8 mouse cellular contexts compared by ENCODE assay signal in the genomic region with DNA sequence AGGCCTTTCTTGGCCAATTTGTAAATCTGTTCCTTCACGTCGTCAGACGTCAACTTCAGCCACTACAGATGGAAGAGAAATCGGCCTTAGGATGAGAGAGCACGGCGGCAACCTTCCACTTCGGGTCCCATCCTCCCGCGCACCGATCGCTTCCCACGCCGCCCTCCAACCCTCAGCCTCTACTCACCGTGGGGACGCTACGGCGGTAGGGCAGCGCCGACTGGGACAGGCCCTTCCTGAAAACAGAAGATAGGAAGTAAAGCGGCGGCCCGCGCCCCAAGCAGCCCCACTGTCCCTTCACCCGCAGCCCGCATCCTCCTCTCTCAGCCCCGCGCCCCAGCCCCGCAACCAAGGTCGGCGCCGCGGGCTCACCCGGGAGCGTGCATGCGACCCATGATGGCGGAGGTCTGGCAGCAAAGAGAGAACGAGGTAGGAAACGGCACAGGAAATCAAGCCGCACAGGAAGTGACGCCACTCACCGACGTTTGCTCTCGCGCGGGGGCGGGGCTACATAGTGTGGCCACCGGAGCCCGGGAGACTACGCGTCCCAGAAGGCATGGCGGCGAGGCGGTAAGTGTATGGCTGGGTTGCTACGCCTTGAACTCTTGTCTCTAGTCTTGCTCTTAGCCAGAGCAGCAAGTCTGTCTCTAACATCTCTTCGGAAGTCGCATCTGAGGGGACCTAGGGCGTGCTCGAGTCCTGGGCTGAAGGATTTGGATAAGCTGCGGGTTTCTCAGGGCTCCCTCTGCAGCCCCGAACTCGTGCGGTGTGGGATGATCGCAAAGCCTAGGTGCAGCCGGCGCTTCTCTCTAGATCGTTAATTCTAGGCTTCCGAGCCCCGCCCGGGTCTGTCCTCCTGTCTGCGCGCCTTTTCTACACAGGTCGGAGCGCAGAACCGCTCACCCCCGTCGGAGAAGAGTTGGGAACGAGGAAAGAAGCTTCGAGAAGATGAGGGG. TPM values are rescaled to one million over a fixed set of nuclear protein-coding genes. Genes with fewer than 3 reads are reported as not detected.
DNase-seq lines count a peak whose midpoint lies in the region; ATAC-seq lines count a peak whose summit lies in the region.

A gene (minus strand): TSS at position 483 of the 956 bp plus-strand sequence.

- peak within 1 kb of the TSS; percentile 69 for H3K4me2 ChIP-seq in hindbrain, embryonic 11.5 days (replicated peaks; ENCODE audit: low read depth, low read length)

- peaks cover 4% of the 10 kb centered on the region; the same call in 1 of the 2 replicates for H3K36me3 ChIP-seq in hindbrain, embryonic 11.5 days (ENCODE audit: control insufficient read depth, insufficient read depth, low read length)

- H3K9ac ChIP-seq in hindbrain, embryonic 11.5 days (ENCODE audit: low read depth, low read length): peak within 1 kb of the TSS; percentile 86

- H3K27me3 ChIP-seq in hindbrain, embryonic 11.5 days (ENCODE audit: control insufficient read depth, insufficient read depth, low read length): no peaks in the 10 kb centered on the region

- peak; percentile 97 for DNase-seq in MN1 (ENCODE audit: low spot score)
- DNase-seq in cerebellum, adult 9-10 months: peak; percentile 97
- peak; percentile 97 to 99 for DNase-seq in frontal cortex, adult 2 months (ENCODE audit: extremely low spot score in 1 of 2, low spot score in 1 of 2)
- peak; percentile 98 for DNase-seq in hindbrain, embryonic 11.5 days (ENCODE audit: low spot score)
- DNase-seq in layer of hippocampus, postnatal 10 days (ENCODE audit: low spot score in 2 of 2): peak; percentile 98
- DNase-seq in lung, postnatal 10 days: peak; percentile 98
- DNase-seq in ovary, postnatal 36 days (ENCODE audit: low spot score): peak; percentile 97
- peak; percentile 98 for DNase-seq in thymus, postnatal 25 days

- ATAC-seq in hindbrain, embryonic 11.5 days (ENCODE audit: low FRiP score): peak; percentile 99

- H3K4me3 ChIP-seq in hindbrain, embryonic 11.5 days (ENCODE audit: low read depth, low read length): peak within 1 kb of the TSS; percentile 77

- H3K27ac ChIP-seq in hindbrain, embryonic 11.5 days (ENCODE audit: low read depth, low read length): peak within 1 kb of the TSS; percentile 47; the same call in 1 of the 2 replicates

- no peaks in the 10 kb centered on the region for H3K9me3 ChIP-seq in hindbrain, embryonic 11.5 days (ENCODE audit: control insufficient read depth, low read length)

- under 1% methylated on average over 77 of the region's 78 CpGs for WGBS in hindbrain, embryonic 11.5 days

- H3K4me1 ChIP-seq in hindbrain, embryonic 11.5 days (replicated peaks; ENCODE audit: control insufficient read depth, insufficient read depth, low read length): no peaks in the 10 kb centered on the region

RNA-seq across cellular contexts. Expression of the gene that starts here (rescaled TPM):
- polyA plus RNA-seq in frontal cortex, adult 2 months (2012; rRNA removed): 443 and 539 TPM in 2 replicates
- 749 and 752 TPM in 2 replicates for polyA plus RNA-seq in hindbrain, embryonic 11.5 days (2014; fragmentation: Nextera tagmentation; extraction: Ambion mirVana)
- total RNA-seq in layer of hippocampus, postnatal 10 days (2021): 100 to 1,000 TPM; 282 to 291 TPM

Comparison
In these comparisons a context has a peak if more than half of its experiments do, and no peak if none do; other contexts are left out.
1. Peak in every context shown above with its lines: DNase-seq, ATAC-seq, H3K4me3 ChIP-seq and H3K27ac ChIP-seq.